Mouse (Mus musculus) heart, embryonic 16.5 days (tissue): ENCODE data around the gene Klk10. TPM values are rescaled to one million over a fixed set of nuclear protein-coding genes. Genes with fewer than 3 reads are reported as not detected.

Experiments used
- ATAC-seq: fragments of 200-750 bp; cut with Nextera tagmentation; replicated peaks from 2 replicates; pipeline ENCODE4 v1.8.0; 2017; ENCODE audit warnings: moderate number of reproducible peaks; ENCODE audit not compliant: insufficient read depth, low FRiP score; ENCODE audit errors: extremely low read depth
- H3K27ac ChIP-seq: fragments of 300-500 bp; sonication (generic); 2 replicates; pipeline ENCODE4 v1.5.1; 2014; ENCODE audit warnings: mild to moderate bottlenecking, low read length, control low read depth, moderate library complexity
- H3K27me3 ChIP-seq: fragments of 300-500 bp; sonication (generic); 2 replicates; pipeline ENCODE4 v1.6.1; 2014; ENCODE audit warnings: low read length, mixed read lengths; ENCODE audit not compliant: control insufficient read depth, insufficient read depth
- H3K36me3 ChIP-seq: fragments of 300-500 bp; sonication (generic); 2 replicates; pipeline ENCODE4 v1.6.1; 2014; ENCODE audit not compliant: control insufficient read depth, insufficient read depth
- H3K4me1 ChIP-seq: fragments of 300-500 bp; sonication (generic); 2 replicates; pipeline ENCODE4 v1.6.1; 2014; ENCODE audit warnings: low read length, mixed read lengths; ENCODE audit not compliant: control insufficient read depth, insufficient read depth
- H3K4me2 ChIP-seq: fragments of 300-500 bp; sonication (generic); 2 replicates; pipeline ENCODE4 v1.6.1; 2014; ENCODE audit warnings: low read depth, mild to moderate bottlenecking, control low read depth, low read length
- H3K4me3 ChIP-seq: fragments of 300-500 bp; sonication (generic); 2 replicates; pipeline ENCODE4 v1.5.1; 2014; ENCODE audit warnings: mild to moderate bottlenecking, control low read depth, low read length
- H3K9ac ChIP-seq: fragments of 300-500 bp; sonication (generic); 2 replicates; pipeline ENCODE4 v1.6.1; 2014; ENCODE audit warnings: low read length, control low read depth
- H3K9me3 ChIP-seq: fragments of 300-500 bp; sonication (generic); replicated peaks from 2 replicates; pipeline ENCODE4 v1.6.1; 2016; ENCODE audit warnings: low read length; ENCODE audit not compliant: control insufficient read depth
- WGBS: fragments of 180-500 bp; shearing (Covaris S2); extraction: QIAGEN DNeasy Blood & Tissue Kit; methylation state at CpG from one replicate; pipeline ENCODE4 v1.1.7; 2014; 5-methylcytosine and 5-hydroxymethylcytosine counted together
- polyA plus RNA-seq: library from polyadenylated mRNA; unstranded; fragments of >200 nt; fragmentation: Nextera tagmentation; extraction: Ambion mirVana; gene quantifications from 2 replicates; pipeline ENCODE4 v1.2.1, GENCODE M21; 2015

Klk10 gene
- polyA plus RNA-seq, 1 experiment from 2014 or later: 1.7 TPM

- H3K36me3 ChIP-seq: no peaks in the 10 kb centered on the region
- no peaks in the 10 kb centered on the region for H3K4me1 ChIP-seq
- 0 out of 2 replicates have a peak overlapping the region, but pooled peaks have one; percentile 21 for H3K9ac ChIP-seq
- peak overlapping the region; percentile 31 for H3K4me3 ChIP-seq
- peaks cover 17% of the 10 kb centered on the region for H3K27me3 ChIP-seq
- H3K27ac ChIP-seq: no peak overlapping the region
- H3K4me2 ChIP-seq: peak overlapping the region; percentile 64
- H3K9me3 ChIP-seq: no peaks in the 10 kb centered on the region
- peak; percentile 56; the same call in 1 of the 2 replicates for ATAC-seq
- WGBS: 9% methylated on average over 36 of the region's 36 CpGs
Measured at GRCm38 (mm10) chr7:43782275-43783265, 1.7 kb downstream of the Klk10 start.

- no peak overlapping the region for H3K4me2 ChIP-seq
- no peaks in the 10 kb centered on the region for H3K9me3 ChIP-seq
- WGBS: 72% methylated on average over 1 of the region's 1 CpGs
- H3K27me3 ChIP-seq: peaks cover 17% of the 10 kb centered on the region
- no peaks in the 10 kb centered on the region for H3K36me3 ChIP-seq
- H3K4me3 ChIP-seq: no peak overlapping the region
- ATAC-seq: no peak
- no peak overlapping the region for H3K27ac ChIP-seq
- no peaks in the 10 kb centered on the region for H3K4me1 ChIP-seq
- no peak overlapping the region for H3K9ac ChIP-seq
Measured at GRCm38 (mm10) chr7:43785286-43785685, 4.5 kb downstream of the Klk10 start.

GRCm38 (mm10) chr7:43788096-43788495, 7.3 kb downstream of the Klk10 start:
- Histone ChIP-seq H3K9me3 (no peaks in the 10 kb centered on the region), H3K27me3 (peaks cover 9% of the 10 kb centered on the region), H3K4me2 (no peak overlapping the region), H3K36me3 (no peaks in the 10 kb centered on the region), H3K9ac (no peak overlapping the region), H3K4me3 (no peak overlapping the region), H3K4me1 (no peaks in the 10 kb centered on the region), H3K27ac (no peak overlapping the region)
- ATAC-seq: no peak
- WGBS: 63% methylated on average over 3 of the region's 3 CpGs

GRCm38 (mm10) chr7:43789295-43789694, 8.5 kb downstream of the Klk10 start:
- Histone ChIP-seq H3K27ac (no peak overlapping the region), H3K4me3 (no peak overlapping the region), H3K4me2 (no peak overlapping the region), H3K9ac (no peak overlapping the region), H3K9me3 (no peaks in the 10 kb centered on the region), H3K4me1 (no peaks in the 10 kb centered on the region), H3K36me3 (no peaks in the 10 kb centered on the region), H3K27me3 (no peaks in the 10 kb centered on the region)
- ATAC-seq: no peak
- 56% methylated on average over 2 of the region's 2 CpGs for WGBS

DNA sequence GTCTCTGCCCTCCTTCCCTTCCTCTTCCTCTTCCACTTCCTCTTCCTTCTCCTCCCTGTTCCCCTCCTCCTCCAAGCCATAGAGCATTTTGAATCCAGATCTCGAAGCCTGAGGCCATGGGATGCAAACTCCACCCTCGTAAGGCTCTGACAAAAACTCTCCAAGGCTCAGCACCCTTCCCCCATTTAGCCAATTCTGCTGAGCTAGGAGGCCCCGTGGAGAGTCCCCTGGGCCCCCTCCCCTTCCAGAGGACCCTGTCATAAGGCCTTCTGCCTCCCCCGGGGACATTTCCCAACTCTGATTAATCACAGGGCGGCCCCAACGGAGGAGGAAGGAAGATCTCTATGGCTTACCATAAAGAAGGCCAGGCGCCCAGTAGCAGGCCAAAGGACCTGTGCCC, 10.8 kb downstream of the Klk10 start, which contains the start of gene Klk9:
Gene Klk9 (plus strand): TSS at position 301 of the 400 bp plus-strand sequence.
- no peak for ATAC-seq
- WGBS: 66% methylated on average over 7 of the region's 7 CpGs
- no peak within 1 kb of the TSS for H3K27ac ChIP-seq

GRCm38 (mm10) chr7:43796355-43796754, 15.5 kb downstream of the Klk10 start:
- Histone ChIP-seq H3K9ac (no peak overlapping the region), H3K36me3 (no peaks in the 10 kb centered on the region), H3K4me3 (peak overlapping the region; percentile 60), H3K9me3 (no peaks in the 10 kb centered on the region), H3K4me1 (peaks cover 12% of the 10 kb centered on the region), H3K4me2 (peak overlapping the region; percentile 81), H3K27me3 (peaks cover 6% of the 10 kb centered on the region; the same call in 1 of the 2 replicates), H3K27ac (no peak overlapping the region)
- peak; percentile 61 for ATAC-seq
- WGBS: 6% methylated on average over 8 of the region's 8 CpGs

More for the DNA sequence above, 10.8 kb downstream of the Klk10 start, which contains the start of gene Klk9:
- H3K4me2 ChIP-seq: no peak within 1 kb of the TSS
- peaks cover 6% of the 10 kb centered on the region; the same call in 1 of the 2 replicates for H3K27me3 ChIP-seq
- H3K4me3 ChIP-seq: no peak within 1 kb of the TSS
- H3K36me3 ChIP-seq: no peaks in the 10 kb centered on the region
- peaks cover 6% of the 10 kb centered on the region for H3K4me1 ChIP-seq
- no peak within 1 kb of the TSS for H3K9ac ChIP-seq
- H3K9me3 ChIP-seq: no peaks in the 10 kb centered on the region

DNA sequence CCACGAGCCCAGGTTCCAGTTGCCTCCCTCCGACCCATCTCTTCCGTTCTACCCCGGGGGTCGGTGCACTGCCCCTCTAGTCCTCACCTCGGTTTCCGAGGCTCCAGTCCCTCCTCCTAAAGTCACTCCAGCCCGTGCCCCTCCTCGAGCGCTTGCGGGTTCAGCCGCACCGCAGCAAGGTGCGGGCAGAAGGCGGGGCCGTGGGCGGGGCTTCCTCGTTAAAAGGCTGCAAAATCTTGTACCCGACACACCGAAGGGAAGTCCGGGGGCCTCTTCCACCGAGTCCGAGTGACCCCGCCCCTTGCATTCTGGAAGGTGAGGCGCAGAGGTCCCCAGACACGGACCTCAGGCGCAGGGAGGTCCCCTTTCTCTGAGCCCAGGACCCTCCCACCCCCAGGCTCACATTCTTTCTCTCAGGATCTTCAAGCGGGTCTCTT, 16.5 kb downstream of the Klk10 start, which contains the start of gene Klk8:
Gene Klk8 (plus strand): TSS at position 245 of the 437 bp plus-strand sequence.
- Histone ChIP-seq H3K4me2 (peak within 1 kb of the TSS; percentile 81), H3K27me3 (peaks cover 6% of the 10 kb centered on the region; the same call in 1 of the 2 replicates), H3K36me3 (no peaks in the 10 kb centered on the region), H3K9me3 (no peaks in the 10 kb centered on the region), H3K27ac (no peak within 1 kb of the TSS), H3K9ac (peak within 1 kb of the TSS; percentile 63), H3K4me3 (peak within 1 kb of the TSS; percentile 60), H3K4me1 (peaks cover 12% of the 10 kb centered on the region)
- under 1% methylated on average over 28 of the region's 28 CpGs for WGBS
- 0 out of 2 replicates have a peak, but pooled peaks have one; percentile 20 for ATAC-seq

DNA sequence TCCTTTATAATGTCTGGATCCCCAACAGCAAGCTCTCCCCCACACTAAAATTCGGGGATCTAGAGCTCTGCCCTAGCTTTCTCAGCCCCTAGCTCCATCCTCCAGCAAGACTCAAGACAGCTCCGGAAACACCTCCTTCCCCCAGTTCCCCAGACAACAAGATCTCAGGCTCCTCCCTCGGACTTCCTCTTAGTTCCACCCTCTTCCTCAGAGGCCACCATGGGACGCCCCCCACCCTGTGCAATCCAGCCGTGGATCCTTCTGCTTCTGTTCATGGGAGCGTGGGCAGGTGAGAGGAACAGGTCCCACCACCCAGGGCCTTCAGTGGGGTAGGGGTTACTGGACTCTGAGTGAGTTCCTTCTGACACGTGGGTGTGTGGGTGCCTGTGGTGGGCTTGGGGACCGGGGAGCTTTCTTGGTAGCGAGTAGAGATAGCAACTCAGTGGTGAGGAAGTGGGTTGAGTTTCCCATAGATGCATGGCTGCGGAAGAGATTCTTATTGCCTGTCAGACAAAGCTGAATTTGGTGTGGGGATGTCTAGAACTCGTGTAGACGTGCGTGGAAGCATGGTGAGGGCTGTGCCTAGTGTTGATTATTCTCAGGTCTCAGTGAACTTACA, 17.1 kb downstream of the Klk10 start:
- Histone ChIP-seq H3K9me3 (no peaks in the 10 kb centered on the region), H3K4me2 (peak overlapping the region; percentile 81), H3K4me3 (peak overlapping the region; percentile 60), H3K36me3 (no peaks in the 10 kb centered on the region), H3K9ac (peak overlapping the region; percentile 63), H3K27ac (no peak overlapping the region), H3K27me3 (peaks cover 6% of the 10 kb centered on the region; the same call in 1 of the 2 replicates), H3K4me1 (peaks cover 12% of the 10 kb centered on the region)
- WGBS: 32% methylated on average over 13 of the region's 13 CpGs
- ATAC-seq: peak; percentile 47
